Comparison of ENCODE assay signal across 9 mouse cellular contexts in the genomic region with DNA sequence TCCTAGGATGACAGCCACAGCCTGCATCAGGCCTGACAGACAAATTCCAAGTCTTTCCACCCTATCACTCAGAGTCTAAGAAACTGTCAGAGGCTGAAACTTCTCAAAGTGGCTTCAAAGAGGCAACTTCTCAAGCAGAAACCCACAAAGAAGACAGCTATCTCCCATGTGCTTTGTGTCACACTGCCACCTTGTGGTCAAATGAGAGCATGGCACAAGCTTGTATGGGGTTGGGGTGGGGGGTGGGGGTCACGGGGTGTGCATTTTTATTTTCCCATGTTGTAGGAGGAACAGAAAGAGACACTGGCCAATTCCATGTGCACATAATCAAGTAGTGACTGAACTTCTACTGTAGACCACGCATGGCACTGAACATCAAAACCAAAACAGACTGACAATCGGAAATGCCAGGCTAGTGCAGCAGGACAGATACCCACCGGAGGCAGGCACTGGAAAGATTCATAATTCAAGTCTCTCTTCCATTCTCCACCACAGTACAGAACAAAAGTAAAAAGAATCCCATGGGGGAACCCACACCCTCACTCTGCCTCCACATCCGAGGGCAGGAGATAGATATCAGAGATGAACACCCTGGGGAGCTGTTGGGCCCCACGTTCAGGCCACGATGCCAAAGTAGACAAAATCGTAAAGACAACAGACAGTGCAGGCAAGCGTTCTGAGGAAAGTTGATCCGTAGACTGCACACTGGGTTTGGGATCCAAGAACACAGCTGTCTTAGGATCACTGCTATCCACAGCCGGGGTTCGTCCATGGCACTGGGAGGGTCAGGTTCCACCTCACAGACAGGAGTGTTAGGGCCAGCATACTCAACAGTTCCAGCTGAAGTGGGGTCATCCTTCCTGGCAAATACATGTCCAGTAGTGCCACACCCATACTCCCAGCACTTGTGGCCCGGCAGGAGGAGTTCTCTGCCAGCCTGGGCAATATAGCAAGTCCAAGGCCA. TPM values are rescaled to one million over a fixed set of nuclear protein-coding genes. Genes with fewer than 3 reads are reported as not detected.
A peak's percentile ranks its signal among the peaks of the same experiment; 100 is the strongest.
DNase-seq lines count a peak whose midpoint lies in the region; ATAC-seq and TF ChIP-seq lines count a peak whose summit lies in the region.
"Had no signal": no experiment of that assay in that cellular context is flagged by ENCODE, and none has a peak within 500 bp of the region (broad histone marks: within the 10 kb centered on the region; RNA-seq: fewer than 3 reads in every experiment).

No protein-coding gene starts in this region.

- no peak for TF ChIP-seq EP300 in stomach, postnatal 0 days (optimal IDR thresholded peaks at IDR 0.05)

- H3K4me3 ChIP-seq in left cerebral cortex, adult 2 months = no peak overlapping the region
- no peak overlapping the region for H3K4me3 ChIP-seq in kidney, postnatal 0 days (replicated peaks; ENCODE audit: low read depth, low read length)
- no peak overlapping the region for H3K4me3 ChIP-seq in midbrain, embryonic 10.5 days
- H3K4me3 ChIP-seq in stomach, postnatal 0 days (ENCODE audit: low read depth, low read length) = no peak overlapping the region
- H3K4me3 ChIP-seq: neural tube, embryonic 13.5 days had no signal

- no peak overlapping the region for H3K4me2 ChIP-seq in kidney, postnatal 0 days (ENCODE audit: low read length)
- no peak overlapping the region for H3K4me2 ChIP-seq in stomach, postnatal 0 days (replicated peaks; ENCODE audit: low read depth)
- H3K4me2 ChIP-seq: neural tube, embryonic 13.5 days had no signal

- no peak for DNase-seq in left cerebral cortex, adult 2 months (ENCODE audit: extremely low spot score in 1 of 2, low spot score in 2 of 2)
- DNase-seq in left cerebral cortex, adult 9 months (ENCODE audit: low spot score in 2 of 2) = no peak
- DNase-seq in cerebellum, adult 9-10 months = peak; percentile 49
- peak; percentile 47 for DNase-seq in gastrocnemius, postnatal 14 days
- DNase-seq in kidney, postnatal 0 days (ENCODE audit: low spot score) = peak; percentile 65
- peak; percentile 49 for DNase-seq in midbrain, embryonic 10.5 days (ENCODE audit: low spot score)
- DNase-seq in stomach, postnatal 0 days (ENCODE audit: low spot score) = no peak
- DNase-seq in frontal cortex, postnatal 25 days (ENCODE audit: low spot score in 2 of 2) = no peak

- H3K9me3 ChIP-seq in kidney, postnatal 0 days (replicated peaks; ENCODE audit: low read length) = no peaks in the 10 kb centered on the region
- no peaks in the 10 kb centered on the region for H3K9me3 ChIP-seq in midbrain, embryonic 10.5 days (replicated peaks)
- no peaks in the 10 kb centered on the region for H3K9me3 ChIP-seq in stomach, postnatal 0 days (ENCODE audit: control insufficient read depth, low read length)
- H3K9me3 ChIP-seq: neural tube, embryonic 13.5 days had no signal

- no peak overlapping the region for H3K27ac ChIP-seq in left cerebral cortex, adult 2 months
- no peak overlapping the region for H3K27ac ChIP-seq in kidney, postnatal 0 days
- peak overlapping the region; percentile 74 for H3K27ac ChIP-seq in midbrain, embryonic 10.5 days (replicated peaks)
- H3K27ac ChIP-seq in stomach, postnatal 0 days (replicated peaks) = no peak overlapping the region

- no peak overlapping the region for H3K9ac ChIP-seq in kidney, postnatal 0 days (ENCODE audit: low read depth, low read length)
- H3K9ac ChIP-seq in stomach, postnatal 0 days (ENCODE audit: low read length) = no peak overlapping the region

- peaks cover 18% of the 10 kb centered on the region for H3K36me3 ChIP-seq in kidney, postnatal 0 days (ENCODE audit: insufficient read depth, low read length)
- peaks cover 30% of the 10 kb centered on the region for H3K36me3 ChIP-seq in midbrain, embryonic 10.5 days
- H3K36me3 ChIP-seq in stomach, postnatal 0 days (ENCODE audit: control insufficient read depth, insufficient read depth, low read length) = peaks cover 21% of the 10 kb centered on the region

- intact Hi-C loops in left cerebral cortex, adult 2 months (cut with DNase I) = loop anchor here (2.0 to 5.0 kb wide), 2 partner anchors 36 to 197 kb away; partner anchors contain the start of gene Mapkapk2
- intact Hi-C loops in gastrocnemius, postnatal 14 days (cut with DNase I; ENCODE audit: low total_unique reads) = no loop called here

- WGBS in kidney, postnatal 0 days = 36% methylated on average over 13 of the region's 13 CpGs
- 78% methylated on average over 13 of the region's 13 CpGs for WGBS in midbrain, embryonic 10.5 days
- WGBS in stomach, postnatal 0 days = 51% methylated on average over 13 of the region's 13 CpGs

- peaks cover 22% of the 10 kb centered on the region for H3K4me1 ChIP-seq in kidney, postnatal 0 days (replicated peaks; ENCODE audit: insufficient read depth, low read length)
- peaks cover 70% of the 10 kb centered on the region for H3K4me1 ChIP-seq in midbrain, embryonic 10.5 days
- H3K4me1 ChIP-seq in stomach, postnatal 0 days (replicated peaks; ENCODE audit: control insufficient read depth, insufficient read depth) = no peaks in the 10 kb centered on the region

- no peaks in the 10 kb centered on the region for H3K27me3 ChIP-seq in kidney, postnatal 0 days (ENCODE audit: insufficient read depth, low read length)
- H3K27me3 ChIP-seq in midbrain, embryonic 10.5 days (ENCODE audit: low read depth, poor library complexity, severe bottlenecking) = no peaks in the 10 kb centered on the region
- no peaks in the 10 kb centered on the region for H3K27me3 ChIP-seq in stomach, postnatal 0 days (ENCODE audit: control insufficient read depth, insufficient read depth, low read length)
- H3K27me3 ChIP-seq: neural tube, embryonic 13.5 days had no signal

- TF ChIP-seq CTCF in left cerebral cortex, adult 2 months (IDR thresholded peaks at IDR 0.05) = peak; percentile 72
- peak; percentile 74 for TF ChIP-seq CTCF in kidney, postnatal 0 days (IDR thresholded peaks at IDR 0.05; ENCODE audit: low read depth)
- TF ChIP-seq CTCF in stomach, postnatal 0 days (IDR thresholded peaks at IDR 0.05; ENCODE audit: low read depth) = peak; percentile 78

- peak; percentile 31 for ATAC-seq in kidney, postnatal 0 days (replicated peaks; ENCODE audit: low FRiP score, low read depth)
- ATAC-seq in stomach, postnatal 0 days (ENCODE audit: low FRiP score, low TSS enrichment) = peak; percentile 19; the same call in 1 of the 2 replicates

RNA-seq across cellular contexts. Expression of gene Mapkapk2, which starts 37.1 kb away (rescaled TPM):
- total RNA-seq in left cerebral cortex, adult 2 months (2021) = 10 to 100 TPM; 31.0 to 32.8 TPM
- 100 to 1,000 TPM; 151 to 154 TPM for total RNA-seq in gastrocnemius, postnatal 14 days (2021)
- 50.1 and 55.9 TPM in 2 replicates for polyA plus RNA-seq in kidney, postnatal 0 days (2015; fragmentation: Nextera tagmentation; extraction: Ambion mirVana)
- polyA plus RNA-seq in midbrain, embryonic 10.5 days (2016; fragmentation: Nextera tagmentation; extraction: Ambion mirVana) = 50.9 and 55.7 TPM in 2 replicates
- polyA plus RNA-seq in stomach, postnatal 0 days (2015; fragmentation: Nextera tagmentation; extraction: Ambion mirVana) = 34.6 and 35.4 TPM in 2 replicates

RNA-seq across cellular contexts. Expression of gene Il10, which starts 40.9 kb away (rescaled TPM):
- total RNA-seq in left cerebral cortex, adult 2 months (2021) = not detected
- not detected for total RNA-seq in gastrocnemius, postnatal 14 days (2021)
- polyA plus RNA-seq in kidney, postnatal 0 days (2015; fragmentation: Nextera tagmentation; extraction: Ambion mirVana) = 0.14 TPM in 1 of 2 replicates, not detected in the other
- not detected in 2 replicates for polyA plus RNA-seq in midbrain, embryonic 10.5 days (2016; fragmentation: Nextera tagmentation; extraction: Ambion mirVana)
- polyA plus RNA-seq in stomach, postnatal 0 days (2015; fragmentation: Nextera tagmentation; extraction: Ambion mirVana) = not detected in 2 replicates
- polyA plus RNA-seq: neural tube, embryonic 13.5 days had no signal

Comparison
In these comparisons a context has a peak if more than half of its experiments do, and no peak if none do; other contexts are left out.
1. DNase-seq: peak in cerebellum, adult 9-10 months (single experiment), gastrocnemius, postnatal 14 days (single experiment), kidney, postnatal 0 days (single experiment) and midbrain, embryonic 10.5 days (single experiment); none in left cerebral cortex, adult 2 months (0 of 2), left cerebral cortex, adult 9 months (0 of 2), stomach, postnatal 0 days (single experiment) and frontal cortex, postnatal 25 days (0 of 2).
2. Peak in every context shown above with its lines, with median percentiles within 50 percentile points of each other: CTCF ChIP-seq.